ENCODE assay signal across 8 mouse cellular contexts in the genomic region with DNA sequence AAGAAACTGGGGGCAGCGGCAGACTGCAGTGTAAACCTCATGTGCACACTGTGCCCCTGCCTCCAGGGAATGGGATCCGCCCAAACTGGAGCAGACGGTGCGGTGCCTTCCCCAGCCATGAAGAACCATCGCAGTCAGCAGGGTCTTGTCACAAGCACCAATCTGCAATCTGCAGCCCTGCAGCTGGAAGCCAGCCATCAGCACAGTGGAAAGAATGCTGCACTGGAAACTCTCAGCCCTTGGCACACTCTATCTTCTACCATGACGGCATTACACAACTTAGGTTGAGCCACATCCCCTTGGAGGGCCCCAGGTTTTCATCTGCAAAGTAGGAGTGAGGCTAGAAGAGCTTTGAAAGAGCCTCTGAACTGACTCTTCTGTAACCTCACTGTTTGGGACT.
DNase-seq lines count a peak whose midpoint lies in the region.

No protein-coding gene starts in this region.

- peak; percentile 43 for DNase-seq in testis, postnatal 14 days (ENCODE audit: low spot score)
- DNase-seq in testis, postnatal 10 days (ENCODE audit: low spot score) = no peak
- peak; percentile 80 for DNase-seq in gastrocnemius, adult 18-20 months (ENCODE audit: low spot score)
- peak; percentile 86 for DNase-seq in heart, postnatal 4 days
- peak; percentile 84 to 89 for DNase-seq in lung, adult 18-20 months
- peak; percentile 50 to 73 for DNase-seq in urinary bladder, postnatal 4 days (ENCODE audit: low spot score in 2 of 2)
- DNase-seq in left cerebral cortex, adult 11 months (ENCODE audit: low spot score) = no peak
- DNase-seq in left cerebral cortex, adult 8-10 months (ENCODE audit: low spot score in 2 of 2) = no peak

Comparison
In these comparisons a context has a peak if more than half of its experiments do, and no peak if none do; other contexts are left out.
1. DNase-seq: peak in testis, postnatal 14 days (single experiment), gastrocnemius, adult 18-20 months (single experiment), heart, postnatal 4 days (single experiment), lung, adult 18-20 months (2 of 2) and urinary bladder, postnatal 4 days (2 of 2); none in testis, postnatal 10 days (single experiment), left cerebral cortex, adult 11 months (single experiment) and left cerebral cortex, adult 8-10 months (0 of 2).